Mouse (Mus musculus): Measurements from ENCODE around the gene Eloa. TPM values are rescaled to one million over a fixed set of nuclear protein-coding genes. Genes with fewer than 3 reads are reported as not detected.
"Not testable (repeated sequence)": the region's sequence is repeated elsewhere in the genome, so short reads cannot be mapped to it uniquely, and the experiment has no call there.

Gene Eloa
- polyA plus RNA-seq, 1 experiment: 39.8 TPM

DNA sequence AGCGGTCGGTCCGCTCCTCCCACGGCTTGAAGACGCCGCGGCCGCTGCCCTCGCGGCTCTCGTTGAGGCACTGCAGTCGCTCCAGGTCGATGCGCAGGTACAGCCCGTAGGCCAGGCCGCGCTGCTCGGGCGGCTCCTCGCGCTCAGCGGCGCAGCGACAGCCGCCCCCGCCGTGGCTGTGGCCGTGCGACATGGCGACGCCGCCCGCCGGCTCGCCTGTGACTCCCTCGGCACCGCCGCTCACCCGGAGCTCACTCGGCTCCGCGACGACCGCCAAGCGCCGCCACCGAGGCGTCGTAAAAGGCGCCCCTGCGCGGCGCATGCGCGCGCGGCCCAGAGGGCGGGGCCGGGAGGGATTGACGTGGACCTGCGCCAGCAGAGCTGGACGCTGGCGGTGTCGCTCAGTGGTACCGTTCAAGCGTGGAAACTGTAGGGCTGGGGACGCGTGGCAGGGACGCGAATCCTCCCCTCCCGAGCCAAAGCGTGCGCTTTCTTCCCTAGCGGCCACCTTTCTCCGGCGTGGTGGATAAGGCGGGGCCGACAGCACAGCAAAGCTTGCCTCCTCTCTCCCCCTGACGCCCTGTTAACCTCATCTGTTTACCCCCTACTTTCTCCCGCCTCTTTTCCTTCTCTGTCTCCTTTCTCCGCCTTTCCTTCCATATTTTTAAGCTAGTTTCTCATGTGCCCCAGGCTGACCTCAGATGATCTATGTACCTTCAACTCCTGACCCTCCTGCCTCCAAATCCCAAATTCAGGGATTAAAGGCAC is 34.4 kb downstream of the Eloa start, which contains the start of gene Pithd1:
Gene Pithd1, minus strand, starts transcription at position 322 of the 768 bp plus-strand sequence.
- H3K27ac ChIP-seq (ENCODE audit: insufficient read depth, low read length): peak within 1 kb of the TSS; percentile 28; the same call in 1 of the 2 replicates
- H3K4me3 ChIP-seq (ENCODE audit: insufficient read depth, low read length): peak within 1 kb of the TSS; percentile 76
- TF ChIP-seq CTCF (IDR thresholded peaks at IDR 0.05; ENCODE audit: borderline replicate concordance, insufficient read depth, low read length) (no peak), POLR2A (IDR thresholded peaks at IDR 0.05; ENCODE audit: low read depth, low read length) (peak; percentile 94)
- H3K4me1 ChIP-seq (ENCODE audit: control insufficient read depth, insufficient read depth, low read length): peaks cover 4% of the 10 kb centered on the region

DNA sequence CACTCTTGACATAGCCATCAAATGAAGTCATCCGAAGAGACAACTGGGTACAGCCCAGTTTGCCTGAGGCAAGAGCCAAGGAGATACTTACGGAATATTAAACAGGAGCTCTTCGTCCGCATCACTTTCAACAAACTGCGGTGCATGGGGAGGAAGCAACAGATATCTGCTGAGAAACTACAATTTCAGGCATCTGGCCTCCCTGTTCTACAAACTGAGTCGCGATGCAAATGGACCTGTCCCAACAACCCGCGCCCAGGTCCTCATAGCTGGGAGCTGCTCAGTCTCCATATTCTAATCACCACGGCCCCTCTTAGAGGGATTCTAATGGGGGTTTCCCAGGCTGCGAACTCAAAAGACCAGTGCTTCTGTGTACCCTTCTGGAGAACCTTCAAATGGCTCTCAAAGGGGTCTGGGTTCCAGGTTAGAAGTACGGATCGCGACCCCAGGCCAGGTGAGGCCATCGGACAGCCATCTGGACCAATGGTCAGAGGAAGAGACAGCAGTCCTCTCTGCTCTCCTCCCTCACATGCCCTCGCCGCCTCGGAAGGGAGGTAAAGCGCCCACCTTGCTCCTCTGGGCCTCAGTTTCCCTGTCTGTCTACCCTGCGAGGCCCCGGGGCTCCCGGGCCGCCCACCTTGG is 35.1 kb downstream of the Eloa start:
- no peak overlapping the region for H3K27ac ChIP-seq (ENCODE audit: insufficient read depth, low read length)
- no peak for TF ChIP-seq CTCF (IDR thresholded peaks at IDR 0.05; ENCODE audit: borderline replicate concordance, insufficient read depth, low read length)
- no peak for TF ChIP-seq POLR2A (IDR thresholded peaks at IDR 0.05; ENCODE audit: low read depth, low read length)
- H3K4me3 ChIP-seq (ENCODE audit: insufficient read depth, low read length): peak overlapping the region; percentile 76
- H3K4me1 ChIP-seq (ENCODE audit: control insufficient read depth, insufficient read depth, low read length): peaks cover 4% of the 10 kb centered on the region

DNA sequence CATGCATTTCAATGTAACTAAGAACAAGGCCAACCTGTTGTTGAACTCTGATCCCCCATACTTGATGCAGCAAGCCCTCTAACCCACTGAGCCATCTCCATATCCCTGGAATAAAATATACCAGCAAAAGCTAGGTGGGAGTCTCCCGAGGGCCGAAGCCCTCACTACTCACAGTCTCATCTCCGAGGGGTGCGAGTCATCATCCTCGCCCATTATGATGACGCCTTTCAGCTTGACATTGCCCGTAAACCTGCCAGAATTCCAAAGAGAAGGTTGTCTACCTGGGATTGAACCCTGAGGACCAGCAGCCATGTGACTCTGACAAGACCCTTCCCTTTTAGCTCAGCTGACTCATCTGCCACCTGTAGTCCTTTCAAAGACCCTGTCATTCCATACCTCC is 35.8 kb downstream of the Eloa start:
- no peak for TF ChIP-seq POLR2A (IDR thresholded peaks at IDR 0.05; ENCODE audit: low read depth, low read length)
- no peak for TF ChIP-seq CTCF (IDR thresholded peaks at IDR 0.05; ENCODE audit: borderline replicate concordance, insufficient read depth, low read length)
- no peak overlapping the region for H3K27ac ChIP-seq (ENCODE audit: insufficient read depth, low read length)
- peaks cover 4% of the 10 kb centered on the region for H3K4me1 ChIP-seq (ENCODE audit: control insufficient read depth, insufficient read depth, low read length)
- peak overlapping the region; percentile 76 for H3K4me3 ChIP-seq (ENCODE audit: insufficient read depth, low read length)

DNA sequence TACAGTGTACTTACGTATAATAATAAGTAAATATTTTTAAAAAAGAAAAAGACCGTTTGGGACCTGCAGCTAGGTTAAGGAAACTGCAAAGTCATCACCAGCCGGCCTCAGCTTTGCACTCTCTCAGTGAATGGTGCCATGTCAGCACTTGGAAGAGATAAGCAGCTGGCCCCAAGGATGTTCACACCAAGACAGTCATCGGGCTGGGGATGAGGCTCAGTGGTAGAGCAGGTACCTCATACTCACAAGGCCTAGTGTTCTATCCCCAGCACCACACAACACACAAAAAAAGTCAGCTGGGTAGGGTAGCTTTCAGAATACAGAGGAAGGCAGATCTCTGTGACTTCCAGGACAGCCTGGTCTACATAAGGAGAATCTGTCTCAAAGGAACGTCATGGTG is 36.4 kb downstream of the Eloa start:
- TF ChIP-seq POLR2A (IDR thresholded peaks at IDR 0.05; ENCODE audit: low read depth, low read length) (no peak), CTCF (IDR thresholded peaks at IDR 0.05; ENCODE audit: borderline replicate concordance, insufficient read depth, low read length) (no peak)
- Histone ChIP-seq H3K27ac (ENCODE audit: insufficient read depth, low read length) (no peak overlapping the region), H3K4me3 (ENCODE audit: insufficient read depth, low read length) (no peak overlapping the region), H3K4me1 (ENCODE audit: control insufficient read depth, insufficient read depth, low read length) (peaks cover 4% of the 10 kb centered on the region)

DNA sequence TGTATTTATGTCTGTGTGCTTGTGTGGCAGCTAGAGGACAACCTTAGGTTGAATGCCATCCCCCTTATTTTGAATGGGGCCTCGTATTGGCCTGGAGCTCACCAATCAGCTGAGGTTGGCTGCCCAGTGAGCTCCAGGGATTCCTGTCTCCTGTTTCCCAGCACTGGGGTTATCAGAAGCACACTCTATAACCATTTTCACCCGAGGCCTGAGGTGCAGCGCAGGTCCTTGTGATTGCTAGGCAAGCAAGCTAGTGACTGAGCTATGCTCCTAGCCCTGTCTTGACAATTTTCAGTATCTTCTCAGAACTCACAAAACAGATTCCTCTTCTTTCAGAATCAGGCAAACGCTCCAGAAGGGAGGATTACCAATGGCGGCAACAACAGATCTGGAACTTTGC is 37.0 kb downstream of the Eloa start:
- TF ChIP-seq POLR2A (IDR thresholded peaks at IDR 0.05; ENCODE audit: low read depth, low read length): no peak
- Histone ChIP-seq H3K27ac (ENCODE audit: insufficient read depth, low read length) (no peak overlapping the region), H3K4me1 (ENCODE audit: control insufficient read depth, insufficient read depth, low read length) (peaks cover 4% of the 10 kb centered on the region), H3K4me3 (ENCODE audit: insufficient read depth, low read length) (no peak overlapping the region)

DNA sequence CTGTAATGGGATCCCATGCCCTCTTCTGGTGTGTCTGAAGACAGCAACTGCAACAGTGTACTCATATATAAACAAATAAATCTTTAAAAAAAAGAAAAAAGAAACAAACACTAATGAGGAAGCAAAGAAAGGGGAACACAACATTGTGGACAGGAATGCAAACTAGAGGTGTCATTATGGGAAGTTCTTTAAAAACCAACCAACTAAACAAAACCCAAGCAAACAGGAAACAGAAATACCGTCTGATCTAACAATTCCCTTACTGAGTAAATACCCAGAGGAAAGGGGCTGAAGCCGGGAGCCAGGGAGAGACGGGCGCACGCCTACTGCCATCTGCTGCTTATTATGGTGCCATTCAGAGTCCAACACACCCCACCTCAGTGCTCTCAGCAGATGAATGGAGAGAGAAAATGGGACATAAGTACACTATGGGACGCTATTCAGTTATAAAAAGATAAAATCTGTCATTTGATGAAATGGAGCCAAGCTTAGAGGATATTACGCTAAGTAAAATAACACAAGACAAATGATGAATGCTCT is 40.0 kb downstream of the Eloa start:
- TF ChIP-seq CTCF (IDR thresholded peaks at IDR 0.05; ENCODE audit: borderline replicate concordance, insufficient read depth, low read length): no peak
- TF ChIP-seq POLR2A (IDR thresholded peaks at IDR 0.05; ENCODE audit: low read depth, low read length): no peak

DNA sequence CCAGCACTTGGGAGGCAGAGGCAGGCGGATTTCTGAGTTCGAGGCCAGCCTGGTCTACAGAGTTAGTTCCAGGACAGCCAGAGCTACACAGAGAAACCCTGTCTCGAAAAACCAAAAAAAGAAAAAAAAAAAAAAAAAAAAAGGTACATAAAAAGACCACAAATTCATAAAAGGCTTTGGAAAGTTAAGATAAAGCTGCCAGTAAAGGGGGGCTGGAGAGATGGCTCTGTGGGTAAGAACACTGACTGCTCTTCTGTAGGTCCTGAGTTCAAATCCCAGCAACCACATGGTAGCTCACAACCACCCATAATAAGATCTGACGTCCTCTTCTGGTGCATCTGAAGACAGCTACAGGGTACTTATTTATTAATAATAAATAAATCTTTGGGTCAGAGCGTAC is 41.3 kb downstream of the Eloa start:
- not testable (repeated sequence) for H3K4me1 ChIP-seq (ENCODE audit: control insufficient read depth, insufficient read depth, low read length); H3K27ac ChIP-seq (ENCODE audit: insufficient read depth, low read length); H3K4me3 ChIP-seq (ENCODE audit: insufficient read depth, low read length)

More for the DNA sequence above, 40.0 kb downstream of the Eloa start:
- peaks cover 4% of the 10 kb centered on the region for H3K4me1 ChIP-seq (ENCODE audit: control insufficient read depth, insufficient read depth, low read length)
- H3K27ac ChIP-seq (ENCODE audit: insufficient read depth, low read length): no peak overlapping the region
- no peak overlapping the region for H3K4me3 ChIP-seq (ENCODE audit: insufficient read depth, low read length)

DNA sequence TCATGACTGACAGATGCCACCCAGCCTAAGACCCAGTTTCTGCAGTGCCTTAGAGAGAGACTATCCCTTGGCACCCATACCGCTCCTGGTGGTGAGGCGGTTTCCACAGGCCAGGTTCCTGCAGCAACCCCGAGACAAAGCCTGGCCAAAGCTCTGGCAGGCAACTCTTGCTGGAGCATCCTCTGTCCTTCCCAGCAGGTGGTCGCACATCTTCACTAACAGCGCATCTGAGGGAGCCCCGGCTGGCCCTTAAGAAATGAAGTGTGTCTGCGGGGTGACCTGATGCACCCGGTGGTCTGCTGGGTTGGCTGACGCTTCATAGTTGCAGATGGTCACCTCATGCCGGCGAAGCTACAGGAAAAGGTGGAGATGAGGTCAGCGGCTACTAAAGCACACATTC is 45.4 kb downstream of the Eloa start:
- TF ChIP-seq CTCF (IDR thresholded peaks at IDR 0.05; ENCODE audit: borderline replicate concordance, insufficient read depth, low read length): no peak
- no peak for TF ChIP-seq POLR2A (IDR thresholded peaks at IDR 0.05; ENCODE audit: low read depth, low read length)
- no peak overlapping the region for H3K27ac ChIP-seq (ENCODE audit: insufficient read depth, low read length)
- peaks cover 3% of the 10 kb centered on the region; the same call in 1 of the 2 replicates for H3K4me1 ChIP-seq (ENCODE audit: control insufficient read depth, insufficient read depth, low read length)
- H3K4me3 ChIP-seq (ENCODE audit: insufficient read depth, low read length): no peak overlapping the region

DNA sequence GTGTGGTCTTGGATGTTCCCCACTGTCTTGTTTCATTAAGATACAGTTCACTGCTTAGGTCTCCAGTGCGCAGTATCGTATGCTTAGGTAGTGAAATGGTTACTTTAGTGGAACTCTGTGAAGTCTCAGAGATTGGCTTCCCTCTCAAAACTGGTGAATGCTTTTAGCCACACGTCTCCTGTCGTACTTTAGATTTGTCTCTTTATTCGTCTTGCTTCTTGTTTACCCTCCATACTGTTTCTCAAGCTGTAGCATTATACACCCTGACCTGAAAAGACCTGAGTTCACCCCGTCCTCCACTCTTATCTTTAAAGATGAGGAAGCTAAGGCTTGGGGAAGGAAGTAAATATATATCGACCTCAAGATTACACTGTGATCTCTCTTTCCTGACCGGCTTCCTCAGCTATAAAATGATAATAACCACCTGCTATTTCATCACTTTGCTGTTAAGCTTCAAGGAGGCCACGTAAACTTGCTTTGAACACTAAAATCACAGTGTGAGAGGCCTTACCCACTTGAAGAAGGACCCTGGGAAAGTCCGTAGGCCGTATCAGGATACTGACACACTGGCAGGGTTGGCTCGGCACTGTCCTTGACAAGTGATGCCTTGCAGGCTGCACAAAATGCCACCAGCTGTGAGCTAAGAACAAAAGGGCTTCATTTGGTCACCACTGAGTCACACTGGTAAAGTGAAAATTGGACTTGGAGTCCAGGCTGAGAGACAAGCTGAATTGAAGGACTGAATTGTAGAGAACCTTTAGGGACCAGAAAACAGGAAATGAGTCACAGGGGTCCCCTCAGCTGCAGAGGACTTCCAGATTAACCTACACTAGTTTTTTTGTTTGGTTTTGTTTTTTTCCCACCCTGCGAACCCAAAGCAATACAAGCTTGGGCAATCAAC is 48.4 kb downstream of the Eloa start:
- peaks cover 3% of the 10 kb centered on the region; the same call in 1 of the 2 replicates for H3K4me1 ChIP-seq (ENCODE audit: control insufficient read depth, insufficient read depth, low read length)
- TF ChIP-seq CTCF (IDR thresholded peaks at IDR 0.05; ENCODE audit: borderline replicate concordance, insufficient read depth, low read length) (no peak), POLR2A (IDR thresholded peaks at IDR 0.05; ENCODE audit: low read depth, low read length) (no peak)
- H3K4me3 ChIP-seq (ENCODE audit: insufficient read depth, low read length): peak overlapping the region; percentile 93
- no peak overlapping the region for H3K27ac ChIP-seq (ENCODE audit: insufficient read depth, low read length)
